Mouse (Mus musculus): ENCODE data around the gene Bicc1. TPM values are rescaled to one million over a fixed set of nuclear protein-coding genes. Genes with fewer than 3 reads are reported as not detected.
A peak's percentile ranks its signal among the peaks of the same experiment; 100 is the strongest.

Gene Bicc1
- total and polyA plus RNA-seq, 2 experiments from 2014 or later = 11.3 to 13.3 TPM

DNA sequence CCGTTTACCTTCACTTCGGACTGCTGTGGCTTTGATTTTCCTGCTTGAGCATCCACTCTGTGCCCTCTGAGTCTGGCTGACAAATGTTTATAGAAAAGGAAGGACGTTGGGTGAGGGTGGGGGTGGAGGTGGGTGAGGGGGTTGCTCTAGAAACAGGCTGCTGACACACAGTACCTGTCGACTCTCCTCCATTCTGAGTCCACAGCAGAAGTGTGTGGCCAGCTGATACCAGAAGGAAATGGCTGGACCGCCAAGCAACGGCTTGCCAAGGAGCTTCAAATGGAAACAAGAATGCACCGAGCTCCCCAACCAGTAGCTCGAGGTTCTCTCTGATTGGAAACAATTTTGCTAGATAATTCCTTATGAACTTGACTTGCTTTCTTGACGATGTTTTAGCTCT is 182.9 kb downstream of the Bicc1 start:
- Histone ChIP-seq H3K4me1 (ENCODE audit: control insufficient read depth, insufficient read depth) (no peaks in the 10 kb centered on the region), H3K36me3 (replicated peaks; ENCODE audit: control insufficient read depth, insufficient read depth, low read length) (no peaks in the 10 kb centered on the region), H3K27me3 (ENCODE audit: control insufficient read depth, insufficient read depth, low read length) (no peaks in the 10 kb centered on the region), H3K9me3 (replicated peaks; ENCODE audit: control insufficient read depth, low read length) (no peaks in the 10 kb centered on the region), H3K4me3 (ENCODE audit: low read depth, low read length) (no peak overlapping the region), H3K27ac (ENCODE audit: low read depth) (no peak overlapping the region), H3K4me2 (ENCODE audit: low read depth, low read length) (no peak overlapping the region), H3K9ac (replicated peaks; ENCODE audit: low read depth, low read length) (no peak overlapping the region)
- ATAC-seq (ENCODE audit: insufficient read depth, low read depth) (no peak), DNase-seq (ENCODE audit: low spot score) (no peak)
- 46% methylated on average over 9 of the region's 9 CpGs for WGBS
- TF ChIP-seq EP300 (IDR thresholded peaks at IDR 0.05; ENCODE audit: low read depth) = no peak
- no peak for TF ChIP-seq CTCF (IDR thresholded peaks at IDR 0.05; ENCODE audit: low read depth)

DNA sequence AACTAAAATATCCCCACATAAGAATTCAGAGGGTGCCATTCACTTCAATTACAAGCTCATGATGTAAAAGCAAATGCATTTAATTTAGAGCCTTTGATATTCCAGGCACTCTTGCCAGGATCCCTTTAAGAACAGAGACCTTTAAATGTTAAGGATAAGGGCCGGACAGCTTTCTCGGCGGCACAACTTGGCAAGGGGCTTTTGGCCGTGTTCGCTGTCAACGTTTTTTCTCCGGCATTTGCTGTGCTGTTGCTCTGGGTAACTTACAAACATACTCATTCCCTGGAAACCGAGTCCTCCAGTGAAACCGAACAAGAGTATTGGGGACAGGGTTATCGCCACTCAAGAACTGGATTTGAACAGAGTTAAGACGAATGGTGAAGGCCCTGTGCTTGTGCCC is 188.3 kb downstream of the Bicc1 start:
- H3K4me2 ChIP-seq (ENCODE audit: low read depth, low read length) = no peak overlapping the region
- DNase-seq (ENCODE audit: low spot score) (no peak), ATAC-seq (ENCODE audit: insufficient read depth, low read depth) (no peak)
- TF ChIP-seq EP300 (IDR thresholded peaks at IDR 0.05; ENCODE audit: low read depth) (no peak), CTCF (IDR thresholded peaks at IDR 0.05; ENCODE audit: low read depth) (no peak)
- no peaks in the 10 kb centered on the region for H3K27me3 ChIP-seq (ENCODE audit: control insufficient read depth, insufficient read depth, low read length)
- H3K27ac ChIP-seq (ENCODE audit: low read depth) = no peak overlapping the region
- no peak overlapping the region for H3K9ac ChIP-seq (replicated peaks; ENCODE audit: low read depth, low read length)
- H3K4me1 ChIP-seq (ENCODE audit: control insufficient read depth, insufficient read depth) = peaks cover 17% of the 10 kb centered on the region; the same call in 1 of the 2 replicates
- H3K36me3 ChIP-seq (replicated peaks; ENCODE audit: control insufficient read depth, insufficient read depth, low read length) = no peaks in the 10 kb centered on the region
- no peaks in the 10 kb centered on the region for H3K9me3 ChIP-seq (replicated peaks; ENCODE audit: control insufficient read depth, low read length)
- H3K4me3 ChIP-seq (ENCODE audit: low read depth, low read length) = no peak overlapping the region
- 70% methylated on average over 11 of the region's 11 CpGs for WGBS

DNA sequence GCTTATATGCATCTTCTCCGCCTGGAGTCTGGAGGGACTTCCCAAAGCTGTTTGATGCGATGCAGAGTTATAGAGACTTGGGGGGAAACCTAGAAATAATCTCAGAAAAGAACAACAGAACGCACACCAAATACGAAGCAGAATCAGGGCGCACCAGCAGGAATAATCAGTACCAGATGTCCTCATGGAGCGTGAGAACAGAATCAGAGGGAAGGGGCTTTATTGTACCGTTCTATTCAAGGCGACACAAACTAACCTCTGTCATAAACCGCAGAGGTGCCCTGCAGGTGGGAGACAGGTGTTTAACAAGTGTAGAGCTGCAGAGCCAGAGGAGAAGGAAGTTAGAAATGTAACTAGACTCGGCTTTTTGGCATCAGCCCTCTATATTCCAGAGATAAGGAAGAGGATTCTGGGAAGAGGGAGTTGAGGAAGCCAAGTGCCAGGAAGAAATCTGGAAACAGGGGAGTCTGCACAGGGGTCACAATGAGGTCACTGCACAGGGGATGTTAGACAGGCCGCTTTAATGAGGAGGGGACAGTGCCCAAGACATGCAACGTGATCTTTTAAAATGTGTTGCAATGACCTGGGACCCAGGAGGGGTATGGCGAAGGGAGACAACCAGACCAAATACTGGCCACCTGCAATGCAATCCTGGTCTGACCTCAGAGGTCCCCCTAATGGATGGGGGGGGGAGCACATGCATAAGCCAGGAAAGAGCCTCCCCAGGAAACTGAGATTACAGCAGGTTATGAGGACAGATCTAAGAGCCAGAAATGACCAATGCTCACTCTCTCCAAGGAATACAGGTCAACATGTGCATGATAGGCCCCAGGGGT is 190.4 kb downstream of the Bicc1 start:
- Histone ChIP-seq H3K27ac (ENCODE audit: low read depth) (no peak overlapping the region), H3K4me2 (ENCODE audit: low read depth, low read length) (no peak overlapping the region), H3K4me3 (ENCODE audit: low read depth, low read length) (no peak overlapping the region), H3K4me1 (ENCODE audit: control insufficient read depth, insufficient read depth) (peaks cover 17% of the 10 kb centered on the region; the same call in 1 of the 2 replicates), H3K27me3 (ENCODE audit: control insufficient read depth, insufficient read depth, low read length) (no peaks in the 10 kb centered on the region), H3K9ac (replicated peaks; ENCODE audit: low read depth, low read length) (no peak overlapping the region), H3K36me3 (replicated peaks; ENCODE audit: control insufficient read depth, insufficient read depth, low read length) (no peaks in the 10 kb centered on the region), H3K9me3 (replicated peaks; ENCODE audit: control insufficient read depth, low read length) (no peaks in the 10 kb centered on the region)
- TF ChIP-seq CTCF (IDR thresholded peaks at IDR 0.05; ENCODE audit: low read depth) (no peak), EP300 (IDR thresholded peaks at IDR 0.05; ENCODE audit: low read depth) (no peak)
- 63% methylated on average over 13 of the region's 13 CpGs for WGBS
- DNase-seq (ENCODE audit: low spot score) (peak; percentile 27), ATAC-seq (ENCODE audit: insufficient read depth, low read depth) (peak; percentile 34)

DNA sequence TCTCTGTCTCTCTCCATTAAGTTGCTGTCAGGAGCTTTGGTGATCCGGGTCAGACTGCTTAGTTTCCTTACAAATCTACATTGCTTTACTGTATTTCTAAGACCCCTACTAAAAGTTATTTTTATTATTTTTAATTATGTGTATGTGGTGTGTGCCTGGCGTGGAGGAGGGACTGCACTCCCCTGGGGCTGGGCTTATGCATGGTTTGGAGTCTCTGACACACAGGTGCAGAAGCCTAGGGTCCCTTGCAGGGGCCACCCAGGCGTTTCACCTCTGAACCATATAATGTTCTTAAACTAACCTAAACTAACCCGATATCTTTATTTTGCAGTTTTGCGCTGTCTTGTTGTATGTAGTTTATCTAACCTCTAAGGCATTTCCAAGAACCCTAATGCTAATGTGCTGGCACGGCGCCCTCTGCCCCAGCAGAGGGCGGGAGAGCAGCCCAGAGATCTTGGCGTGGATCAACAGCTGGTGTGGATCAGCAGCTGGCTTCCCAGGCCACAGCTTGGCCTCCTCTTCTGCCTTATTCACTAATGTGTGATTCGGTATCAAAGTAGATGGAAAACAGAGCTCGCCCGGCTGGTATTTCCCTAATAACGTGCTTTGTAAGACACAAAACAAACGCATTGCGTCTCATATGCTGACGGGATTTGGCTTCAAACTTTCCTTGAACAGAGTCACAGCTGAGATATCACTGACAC is 192.7 kb downstream of the Bicc1 start:
- TF ChIP-seq CTCF (IDR thresholded peaks at IDR 0.05; ENCODE audit: low read depth) = no peak
- TF ChIP-seq EP300 (IDR thresholded peaks at IDR 0.05; ENCODE audit: low read depth) = no peak
- DNase-seq (ENCODE audit: low spot score) = peak; percentile 39
- Histone ChIP-seq H3K4me2 (ENCODE audit: low read depth, low read length) (no peak overlapping the region), H3K9me3 (replicated peaks; ENCODE audit: control insufficient read depth, low read length) (no peaks in the 10 kb centered on the region), H3K27me3 (ENCODE audit: control insufficient read depth, insufficient read depth, low read length) (no peaks in the 10 kb centered on the region), H3K4me1 (ENCODE audit: control insufficient read depth, insufficient read depth) (peaks cover 21% of the 10 kb centered on the region; the same call in 1 of the 2 replicates), H3K36me3 (replicated peaks; ENCODE audit: control insufficient read depth, insufficient read depth, low read length) (no peaks in the 10 kb centered on the region), H3K4me3 (ENCODE audit: low read depth, low read length) (no peak overlapping the region), H3K9ac (replicated peaks; ENCODE audit: low read depth, low read length) (no peak overlapping the region), H3K27ac (ENCODE audit: low read depth) (no peak overlapping the region)
- 54% methylated on average over 16 of the region's 16 CpGs for WGBS
- 0 out of 2 replicates have a peak, but pooled peaks have one; percentile 12 for ATAC-seq (ENCODE audit: insufficient read depth, low read depth)

DNA sequence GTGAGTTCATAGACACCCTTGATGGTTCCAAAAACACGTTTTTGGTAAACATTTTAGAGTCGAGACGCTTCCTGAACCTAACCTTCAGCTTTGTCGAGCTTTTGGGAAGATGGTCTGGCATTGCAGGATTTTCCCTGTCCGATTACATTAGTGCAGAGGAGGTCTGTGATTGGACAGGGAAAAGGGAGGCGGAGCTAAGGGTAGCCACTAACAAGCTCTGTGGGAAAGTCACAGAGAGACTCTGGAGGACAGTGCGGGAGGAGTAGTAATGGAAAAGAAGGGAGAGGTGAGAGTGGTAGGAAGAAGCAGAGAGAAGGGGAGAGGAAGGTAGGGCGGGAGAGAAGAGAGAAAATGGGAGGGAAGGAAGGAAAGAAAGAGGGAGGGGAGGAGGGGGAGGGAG is 194.8 kb downstream of the Bicc1 start:
- DNase-seq (ENCODE audit: low spot score) (no peak), ATAC-seq (ENCODE audit: insufficient read depth, low read depth) (no peak)
- no peaks in the 10 kb centered on the region for H3K36me3 ChIP-seq (replicated peaks; ENCODE audit: control insufficient read depth, insufficient read depth, low read length)
- H3K9me3 ChIP-seq (replicated peaks; ENCODE audit: control insufficient read depth, low read length) = no peaks in the 10 kb centered on the region
- 33% methylated on average over 8 of the region's 8 CpGs for WGBS
- no peak overlapping the region for H3K4me2 ChIP-seq (ENCODE audit: low read depth, low read length)
- no peak overlapping the region for H3K4me3 ChIP-seq (ENCODE audit: low read depth, low read length)
- H3K4me1 ChIP-seq (ENCODE audit: control insufficient read depth, insufficient read depth) = peaks cover 19% of the 10 kb centered on the region; the same call in 1 of the 2 replicates
- H3K27me3 ChIP-seq (ENCODE audit: control insufficient read depth, insufficient read depth, low read length) = no peaks in the 10 kb centered on the region
- H3K9ac ChIP-seq (replicated peaks; ENCODE audit: low read depth, low read length) = no peak overlapping the region
- TF ChIP-seq CTCF (IDR thresholded peaks at IDR 0.05; ENCODE audit: low read depth) = no peak
- no peak for TF ChIP-seq EP300 (IDR thresholded peaks at IDR 0.05; ENCODE audit: low read depth)
- no peak overlapping the region for H3K27ac ChIP-seq (ENCODE audit: low read depth)
